Mouse (Mus musculus) midbrain, embryonic 11.5 days (tissue): Measurements from ENCODE around the gene Coa5. TPM values are rescaled to one million over a fixed set of nuclear protein-coding genes. Genes with fewer than 3 reads are reported as not detected.
A peak's percentile ranks its signal among the peaks of the same experiment; 100 is the strongest.

Source experiments
- ATAC-seq: fragments of 200-750 bp; cut with Nextera tagmentation; 2 replicates; pipeline ENCODE4 v1.8.0; 2017; ENCODE audit warnings: moderate TSS enrichment, moderate library complexity; ENCODE audit not compliant: low FRiP score
- DNase-seq: peaks from one replicate; pipeline ENCODE4 v3.0.0; 2015; ENCODE audit warnings: low spot score; ENCODE audit errors: missing footprints
- H3K27ac ChIP-seq: fragments of 300-500 bp; sonication (generic); 2 replicates; pipeline ENCODE4 v1.5.1; 2014; ENCODE audit warnings: low read depth, low read length
- H3K27me3 ChIP-seq: fragments of 300-500 bp; sonication (generic); 2 replicates; pipeline ENCODE4 v1.6.1; 2014; ENCODE audit warnings: mild to moderate bottlenecking, low read length, moderate library complexity, mixed read lengths; ENCODE audit not compliant: control insufficient read depth, insufficient read depth
- H3K36me3 ChIP-seq: fragments of 300-500 bp; sonication (generic); 2 replicates; pipeline ENCODE4 v1.6.1; 2014; ENCODE audit warnings: mild to moderate bottlenecking, low read length, moderate library complexity, mixed read lengths; ENCODE audit not compliant: control insufficient read depth, insufficient read depth
- H3K4me1 ChIP-seq: fragments of 300-500 bp; sonication (generic); 2 replicates; pipeline ENCODE4 v1.6.1; 2014; ENCODE audit warnings: low read length; ENCODE audit not compliant: control insufficient read depth, insufficient read depth
- H3K4me2 ChIP-seq: fragments of 300-500 bp; sonication (generic); 2 replicates; pipeline ENCODE4 v1.6.1; 2014; ENCODE audit warnings: mild to moderate bottlenecking, moderate library complexity
- H3K4me3 ChIP-seq: fragments of 300-500 bp; sonication (generic); 2 replicates; pipeline ENCODE4 v1.5.1; 2014; ENCODE audit warnings: low read depth, low read length
- H3K9ac ChIP-seq: fragments of 300-500 bp; sonication (generic); 2 replicates; pipeline ENCODE4 v1.6.1; 2014; ENCODE audit warnings: low read length
- H3K9me3 ChIP-seq: fragments of 300-500 bp; sonication (generic); 2 replicates; pipeline ENCODE4 v1.6.1; 2016; ENCODE audit warnings: low read length; ENCODE audit not compliant: control insufficient read depth
- WGBS: fragments of 180-500 bp; shearing (Covaris S2); extraction: QIAGEN DNeasy Blood & Tissue Kit; methylation state at CpG from one replicate; pipeline ENCODE4 v1.1.7; 2014; 5-methylcytosine and 5-hydroxymethylcytosine counted together
- polyA plus RNA-seq: library from polyadenylated mRNA; unstranded; fragments of >200 nt; fragmentation: Nextera tagmentation; extraction: Ambion mirVana; gene quantifications from 2 replicates; pipeline ENCODE4 v1.2.1, GENCODE M21; 2014

Gene Coa5
- 55.0 and 61.0 TPM in 2 replicates for polyA plus RNA-seq

DNA sequence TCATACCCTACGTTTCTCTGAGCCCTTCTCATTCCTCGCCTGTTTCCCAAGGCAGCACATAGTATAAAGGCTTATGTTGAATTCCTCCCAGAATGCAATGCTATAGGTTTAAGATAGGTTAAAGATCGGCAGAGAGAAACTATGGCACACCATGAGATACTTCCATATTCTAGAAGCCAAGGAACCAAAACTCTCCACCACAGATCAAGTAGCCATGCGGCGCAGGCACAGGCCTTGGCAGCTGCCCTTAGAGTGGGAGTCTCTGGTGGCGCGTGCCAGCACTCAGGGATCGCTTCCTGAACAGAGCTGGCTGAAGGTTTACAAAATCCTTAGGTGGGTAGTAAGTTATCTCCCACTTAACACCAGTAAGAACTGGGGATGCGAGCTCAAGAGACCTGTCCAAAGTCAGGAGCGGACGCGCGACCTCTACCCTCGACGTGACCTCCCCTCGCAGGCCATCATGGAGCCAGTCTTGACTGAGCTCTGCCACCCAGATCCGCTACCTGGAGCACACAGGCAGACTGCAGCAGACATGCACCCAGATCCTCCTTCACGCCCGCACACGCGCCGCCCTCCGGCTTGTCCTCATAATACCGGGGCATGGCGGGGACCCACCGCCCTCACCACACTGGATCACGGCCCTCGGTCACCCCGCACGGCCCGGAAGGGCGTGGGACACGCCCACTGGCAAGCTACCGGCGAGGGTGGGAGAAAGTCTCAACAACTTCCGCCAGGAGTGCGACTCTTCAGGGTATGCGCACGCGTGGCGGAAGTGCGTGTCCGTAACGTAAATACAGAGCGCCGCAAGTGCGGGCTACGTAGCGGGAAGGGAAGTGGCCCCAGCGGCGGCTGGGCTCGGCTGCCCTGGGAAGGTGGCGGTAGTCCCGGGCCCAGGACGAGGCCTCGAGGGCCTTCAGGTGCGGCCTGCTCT, at the start of gene Coa5, which contains the start of gene Unc50:
Gene Coa5 (minus strand): TSS at position 738 of the 931 bp plus-strand sequence.
Gene Unc50 (plus strand): TSS at position 774 of the 931 bp plus-strand sequence.
- H3K4me2 ChIP-seq = peak within 1 kb of the TSS; percentile 85
- H3K4me1 ChIP-seq = peaks cover 13% of the 10 kb centered on the region
- peak within 1 kb of the TSS; percentile 89 for H3K9ac ChIP-seq
- H3K36me3 ChIP-seq = peaks cover 7% of the 10 kb centered on the region
- peak; percentile 98 for ATAC-seq
- WGBS = 4% methylated on average over 57 of the region's 57 CpGs
- H3K4me3 ChIP-seq = peak within 1 kb of the TSS; percentile 89
- no peak within 1 kb of the TSS for H3K27ac ChIP-seq
- H3K27me3 ChIP-seq = no peaks in the 10 kb centered on the region
- H3K9me3 ChIP-seq = no peaks in the 10 kb centered on the region
- peak; percentile 98 for DNase-seq

DNA sequence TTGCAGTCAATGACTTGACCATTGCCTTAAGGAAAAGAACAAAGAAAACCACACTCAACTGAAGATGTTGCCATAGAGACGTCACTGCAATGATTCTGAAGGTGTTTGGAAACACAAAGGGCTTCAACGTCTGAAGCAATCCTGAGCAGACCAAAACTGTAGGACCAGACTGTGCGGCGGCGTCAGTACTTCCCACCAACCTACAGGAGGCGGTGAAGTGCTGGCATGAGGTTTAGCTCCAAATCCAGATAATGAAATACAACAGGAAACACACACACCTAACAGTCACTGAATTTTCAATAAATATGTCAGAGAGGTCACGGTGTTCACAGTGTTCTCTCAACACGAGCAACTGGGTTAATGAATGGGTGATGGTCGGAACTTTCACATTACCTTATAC, 49.2 kb upstream of the Coa5 start:
- ATAC-seq = no peak
- WGBS = 75% methylated on average over 9 of the region's 9 CpGs
- DNase-seq = no peak

DNA sequence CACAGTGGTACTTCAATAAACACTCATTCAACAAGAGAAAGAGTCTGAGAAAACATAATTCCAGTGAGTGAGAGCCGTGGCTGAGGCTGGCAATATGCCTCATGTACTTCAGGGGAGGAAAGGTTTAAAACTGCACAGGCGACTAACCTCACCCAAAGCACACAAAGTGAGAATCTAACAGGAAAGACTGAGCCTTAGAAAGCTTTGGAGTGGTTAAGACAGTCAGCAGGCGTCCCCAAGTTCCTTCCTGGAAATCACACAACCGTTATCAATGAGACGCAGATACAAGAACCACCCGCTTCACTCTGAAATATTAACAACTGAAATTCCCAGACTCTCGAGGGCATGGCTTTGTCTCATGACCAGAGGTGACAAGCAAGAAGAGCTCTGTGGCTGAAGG, 48.5 kb upstream of the Coa5 start:
- H3K4me1 ChIP-seq = no peaks in the 10 kb centered on the region
- H3K9ac ChIP-seq = no peak overlapping the region
- H3K4me3 ChIP-seq = no peak overlapping the region
- no peak for ATAC-seq
- DNase-seq = no peak
- H3K9me3 ChIP-seq = no peaks in the 10 kb centered on the region
- no peaks in the 10 kb centered on the region for H3K36me3 ChIP-seq
- no peaks in the 10 kb centered on the region for H3K27me3 ChIP-seq
- H3K4me2 ChIP-seq = no peak overlapping the region
- no peak overlapping the region for H3K27ac ChIP-seq
- WGBS = 82% methylated on average over 7 of the region's 7 CpGs

More for the DNA sequence above, 49.2 kb upstream of the Coa5 start:
- no peaks in the 10 kb centered on the region for H3K4me1 ChIP-seq
- H3K9me3 ChIP-seq = no peaks in the 10 kb centered on the region
- no peaks in the 10 kb centered on the region for H3K27me3 ChIP-seq
- no peaks in the 10 kb centered on the region for H3K36me3 ChIP-seq
- H3K4me3 ChIP-seq = no peak overlapping the region
- no peak overlapping the region for H3K9ac ChIP-seq
- H3K4me2 ChIP-seq = no peak overlapping the region
- no peak overlapping the region for H3K27ac ChIP-seq

DNA sequence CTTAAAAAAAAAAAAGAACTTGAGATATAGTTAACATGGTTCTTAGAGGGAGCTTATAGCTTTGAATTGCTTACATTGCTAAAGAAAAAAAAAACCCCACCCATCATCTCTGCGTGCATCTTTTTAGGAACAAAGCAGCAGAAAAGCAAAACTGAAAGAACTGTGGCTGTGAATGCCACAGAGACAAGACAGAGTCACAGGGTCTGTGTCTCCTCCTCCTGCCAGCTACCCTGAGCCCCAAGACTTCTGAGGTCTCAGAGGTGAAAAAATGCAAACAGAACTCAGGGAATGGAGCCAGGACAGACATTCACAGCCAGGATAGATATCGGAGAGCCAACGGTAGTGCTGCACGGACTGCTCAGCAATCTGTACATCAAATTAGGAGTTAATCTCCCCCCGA, 48.0 kb upstream of the Coa5 start:
- Histone ChIP-seq H3K4me3 (no peak overlapping the region), H3K4me1 (no peaks in the 10 kb centered on the region), H3K36me3 (no peaks in the 10 kb centered on the region), H3K4me2 (no peak overlapping the region), H3K9me3 (no peaks in the 10 kb centered on the region), H3K27ac (no peak overlapping the region), H3K9ac (no peak overlapping the region), H3K27me3 (no peaks in the 10 kb centered on the region)
- no peak for DNase-seq
- WGBS = 88% methylated on average over 5 of the region's 5 CpGs
- ATAC-seq = no peak

DNA sequence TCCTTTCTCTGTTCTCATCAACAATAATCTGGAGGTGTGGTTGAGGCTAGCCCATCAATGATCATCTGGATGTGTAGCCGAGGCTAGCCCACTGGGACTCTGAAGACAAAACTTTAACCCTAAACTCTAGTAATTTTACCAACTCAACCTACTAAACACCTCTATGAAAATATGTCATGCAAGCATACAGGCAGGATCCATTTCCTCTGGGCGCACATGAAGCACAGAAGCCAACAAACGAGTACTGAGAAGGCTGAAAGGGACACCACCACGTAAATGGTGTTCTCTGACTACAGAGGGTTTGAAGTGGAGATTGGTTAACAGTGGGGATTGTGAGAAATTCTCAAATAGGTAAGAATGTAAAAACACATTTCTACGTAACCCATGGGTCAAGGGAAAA, 47.3 kb upstream of the Coa5 start:
- H3K27me3 ChIP-seq = no peaks in the 10 kb centered on the region
- no peak overlapping the region for H3K4me3 ChIP-seq
- H3K27ac ChIP-seq = no peak overlapping the region
- no peak overlapping the region for H3K9ac ChIP-seq
- no peaks in the 10 kb centered on the region for H3K36me3 ChIP-seq
- no peaks in the 10 kb centered on the region for H3K4me1 ChIP-seq
- 92% methylated on average over 5 of the region's 5 CpGs for WGBS
- no peak for DNase-seq
- ATAC-seq = no peak
- H3K4me2 ChIP-seq = no peak overlapping the region
- no peaks in the 10 kb centered on the region for H3K9me3 ChIP-seq

DNA sequence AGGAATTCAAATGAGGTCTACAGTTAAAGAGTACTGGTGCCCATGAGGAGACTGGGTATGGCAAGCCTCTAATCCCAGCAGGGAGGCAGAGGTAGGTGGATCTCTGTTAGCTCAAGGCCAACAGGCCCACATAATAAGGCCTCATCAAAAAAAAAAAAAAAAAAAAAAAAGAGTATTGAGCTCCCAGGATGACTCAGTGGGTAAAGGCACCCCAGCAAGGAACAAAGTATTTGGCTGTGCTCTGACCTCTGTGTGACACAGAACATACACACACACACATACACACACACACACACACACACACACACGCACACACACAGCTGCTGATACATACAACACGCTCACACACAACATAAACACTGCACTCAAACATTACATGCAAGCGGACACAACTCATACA, 45.4 kb upstream of the Coa5 start:
- no peak overlapping the region for H3K27ac ChIP-seq
- ATAC-seq = no peak
- WGBS = 93% methylated on average over 3 of the region's 3 CpGs

DNA sequence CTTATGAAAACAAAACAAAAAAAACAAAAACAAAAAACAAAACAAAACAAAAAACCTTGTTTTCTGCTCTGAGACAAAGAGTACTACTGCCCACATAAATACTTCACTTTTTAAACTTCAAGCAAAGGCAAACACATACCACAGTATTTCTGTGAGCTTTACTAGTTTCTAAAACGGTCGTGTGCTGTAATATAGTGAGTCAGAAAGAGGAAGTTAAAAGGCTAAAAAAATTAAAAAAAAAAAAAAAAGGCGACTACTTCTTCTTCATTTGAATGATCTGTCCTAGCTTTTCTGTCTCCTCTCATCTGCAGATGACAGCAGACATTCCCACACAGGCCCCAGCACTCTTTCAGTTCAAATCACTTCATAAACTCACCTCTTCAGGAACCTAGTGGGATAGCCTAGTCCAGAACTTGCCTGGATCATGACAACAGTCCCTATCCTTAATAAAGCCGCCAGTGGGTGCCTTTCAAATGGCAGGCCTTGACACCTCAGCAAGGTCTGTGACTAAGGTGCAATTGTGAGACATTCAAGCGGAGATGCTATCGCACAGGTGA, 44.8 kb upstream of the Coa5 start:
- no peak overlapping the region for H3K9ac ChIP-seq
- no peaks in the 10 kb centered on the region for H3K36me3 ChIP-seq
- H3K9me3 ChIP-seq = no peaks in the 10 kb centered on the region
- ATAC-seq (no peak), DNase-seq (no peak)
- H3K27ac ChIP-seq = no peak overlapping the region
- H3K4me2 ChIP-seq = no peak overlapping the region
- H3K27me3 ChIP-seq = no peaks in the 10 kb centered on the region
- no peak overlapping the region for H3K4me3 ChIP-seq
- WGBS = 91% methylated on average over 6 of the region's 6 CpGs
- no peaks in the 10 kb centered on the region for H3K4me1 ChIP-seq

More for the DNA sequence above, 45.4 kb upstream of the Coa5 start:
- H3K36me3 ChIP-seq = no peaks in the 10 kb centered on the region
- H3K4me2 ChIP-seq = no peak overlapping the region
- no peaks in the 10 kb centered on the region for H3K27me3 ChIP-seq
- H3K4me3 ChIP-seq = no peak overlapping the region
- H3K9ac ChIP-seq = no peak overlapping the region
- H3K9me3 ChIP-seq = no peaks in the 10 kb centered on the region
- no peak for DNase-seq
- no peaks in the 10 kb centered on the region for H3K4me1 ChIP-seq

DNA sequence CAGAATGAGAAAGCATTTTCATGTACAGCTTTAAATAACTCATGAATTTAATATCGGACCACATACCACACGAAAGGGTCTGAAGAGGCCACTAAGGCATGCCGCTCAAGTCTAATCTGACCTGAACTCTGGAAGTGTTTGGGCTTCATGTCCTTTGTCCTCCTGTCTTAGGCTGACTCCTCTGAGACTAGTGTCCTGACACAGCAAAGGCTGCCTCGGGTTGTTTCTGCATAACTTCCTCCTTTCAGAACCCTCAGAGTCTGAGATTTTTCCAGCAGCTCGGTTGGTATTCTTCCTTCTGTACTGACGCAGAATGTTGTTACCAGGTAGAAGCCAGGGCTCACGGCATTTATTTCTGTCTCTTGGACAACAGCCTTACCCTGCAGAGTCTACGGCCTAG, 44.1 kb upstream of the Coa5 start:
- no peak overlapping the region for H3K27ac ChIP-seq
- no peaks in the 10 kb centered on the region for H3K27me3 ChIP-seq
- H3K4me3 ChIP-seq = no peak overlapping the region
- H3K36me3 ChIP-seq = no peaks in the 10 kb centered on the region
- no peak for DNase-seq
- no peaks in the 10 kb centered on the region for H3K9me3 ChIP-seq
- WGBS = 80% methylated on average over 8 of the region's 8 CpGs
- no peak overlapping the region for H3K4me2 ChIP-seq
- no peaks in the 10 kb centered on the region for H3K4me1 ChIP-seq
- no peak for ATAC-seq
- no peak overlapping the region for H3K9ac ChIP-seq

DNA sequence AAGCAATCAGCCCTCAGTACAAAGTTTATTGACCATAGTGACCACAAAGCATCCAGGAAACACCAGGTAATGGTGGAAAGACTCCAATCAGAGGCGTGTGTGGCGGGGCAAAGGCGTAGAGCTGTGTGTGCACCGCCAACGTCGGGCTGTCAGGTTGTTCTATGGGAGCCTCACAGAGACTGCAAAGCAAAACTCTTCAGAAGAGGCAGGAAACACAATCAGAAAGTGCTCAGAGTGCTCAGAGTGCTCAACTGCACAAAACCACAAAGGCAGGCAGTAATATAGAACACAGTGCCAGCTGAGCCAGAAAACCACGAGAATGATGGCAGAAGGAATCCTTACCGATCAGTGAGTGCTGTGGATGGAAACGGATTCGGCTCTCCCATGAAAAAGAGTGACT, 43.3 kb upstream of the Coa5 start:
- WGBS = 90% methylated on average over 10 of the region's 10 CpGs
- H3K4me2 ChIP-seq = no peak overlapping the region
- H3K36me3 ChIP-seq = no peaks in the 10 kb centered on the region
- no peaks in the 10 kb centered on the region for H3K27me3 ChIP-seq
- no peak overlapping the region for H3K9ac ChIP-seq
- no peak overlapping the region for H3K27ac ChIP-seq
- no peak overlapping the region for H3K4me3 ChIP-seq
- ATAC-seq (no peak), DNase-seq (no peak)
- H3K4me1 ChIP-seq = no peaks in the 10 kb centered on the region
- no peaks in the 10 kb centered on the region for H3K9me3 ChIP-seq
